Mouse (Mus musculus) liver, adult 2 months (tissue): ENCODE data around the gene Araf.

Experiments
- CTCF ChIP-seq: fragments of 200-500 bp; IDR thresholded peaks from 2 replicates; pipeline ENCODE4 v1.5.1; 2011; ENCODE audit warnings: low read depth, low read length, control low read depth
- POLR2A ChIP-seq: fragments of 200-500 bp; IDR thresholded peaks from 2 replicates; pipeline ENCODE4 v1.6.1; 2011; ENCODE audit warnings: low read length, control low read depth; ENCODE audit not compliant: insufficient read depth; ENCODE audit errors: extremely low read depth

- TF ChIP-seq POLR2A = no peak
- TF ChIP-seq CTCF = no peak
Observed at GRCm38 (mm10) chrX:20847816-20848215, 50.2 kb downstream of the Araf start.
